Mouse (Mus musculus): ENCODE results near the gene Proser2.

Gene Proser2

GRCm38 (mm10) chr2:6071598-6072440, 58.2 kb downstream of the Proser2 start:
- DNase-seq = no peak

DNA sequence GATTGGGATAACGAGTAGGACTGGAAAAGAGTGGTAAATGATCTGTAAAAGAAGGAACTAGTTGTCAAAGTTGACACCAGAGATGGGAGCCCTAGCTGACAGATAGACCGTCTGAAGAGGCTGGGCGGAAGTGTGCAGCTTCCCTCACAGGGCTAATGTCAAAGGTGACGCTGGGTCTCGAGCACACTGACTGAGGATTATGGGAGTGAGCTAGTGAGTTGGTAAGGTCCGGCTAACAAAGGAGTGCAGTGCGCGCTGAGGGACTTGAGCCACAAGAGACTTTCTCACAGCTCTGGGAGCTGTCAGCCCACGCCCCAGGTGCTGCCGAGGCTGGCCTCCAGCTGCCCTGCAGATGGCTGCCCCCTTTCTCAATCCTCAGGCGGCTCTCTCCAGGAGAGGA, 59.1 kb downstream of the Proser2 start:
- no peak for DNase-seq

GRCm38 (mm10) chr2:6067341-6067740, 62.7 kb downstream of the Proser2 start:
- DNase-seq = no peak

- no peak for DNase-seq
These were observed 69.8 kb downstream of the Proser2 start for GRCm38 (mm10) chr2:6060071-6060804.

- DNase-seq = no peak
These were observed 70.7 kb downstream of the Proser2 start for GRCm38 (mm10) chr2:6059291-6059690.

GRCm38 (mm10) chr2:6056518-6056917, 73.5 kb downstream of the Proser2 start:
- DNase-seq = no peak

GRCm38 (mm10) chr2:6055466-6055865, 74.5 kb downstream of the Proser2 start:
- no peak for DNase-seq

GRCm38 (mm10) chr2:6049018-6049417, 81.0 kb downstream of the Proser2 start:
- no peak for DNase-seq

DNA sequence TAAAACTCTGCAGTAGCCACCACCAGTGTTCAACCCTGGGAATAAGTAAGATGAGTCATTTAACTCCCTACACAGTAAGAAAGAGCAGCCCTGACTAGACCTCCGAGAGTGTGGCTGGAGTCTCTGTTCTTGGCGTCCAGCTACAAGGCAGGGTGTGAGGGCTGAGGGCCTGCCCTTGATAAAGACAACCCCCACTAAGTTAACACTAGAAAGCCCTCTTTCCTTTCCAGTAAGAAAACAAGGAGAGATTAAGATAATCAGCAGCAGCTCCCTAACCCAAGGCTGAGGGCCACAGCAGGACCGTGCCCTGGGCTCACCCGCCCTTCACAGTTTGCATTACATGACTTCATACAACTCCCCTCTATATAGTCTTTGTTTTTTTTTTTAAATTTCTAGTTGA, 81.4 kb downstream of the Proser2 start:
- DNase-seq = no peak
